Mouse (Mus musculus) lung, postnatal 14 days (tissue): ENCODE measurements at regions not wholly inside any gene's neighbourhood (a gene's known extent, or its start where the extent isn't known, plus 50 kb on each side); places are given as distances from the start of the nearest gene placed in this dataset.

Experiments used
- DNase-seq: peaks from one replicate; pipeline ENCODE4 v3.0.0; 2021

GRCm38 (mm10) chr5:51830015-51830414 is 262.5 kb upstream of the Ppargc1a start:
- no peak for DNase-seq

DNA sequence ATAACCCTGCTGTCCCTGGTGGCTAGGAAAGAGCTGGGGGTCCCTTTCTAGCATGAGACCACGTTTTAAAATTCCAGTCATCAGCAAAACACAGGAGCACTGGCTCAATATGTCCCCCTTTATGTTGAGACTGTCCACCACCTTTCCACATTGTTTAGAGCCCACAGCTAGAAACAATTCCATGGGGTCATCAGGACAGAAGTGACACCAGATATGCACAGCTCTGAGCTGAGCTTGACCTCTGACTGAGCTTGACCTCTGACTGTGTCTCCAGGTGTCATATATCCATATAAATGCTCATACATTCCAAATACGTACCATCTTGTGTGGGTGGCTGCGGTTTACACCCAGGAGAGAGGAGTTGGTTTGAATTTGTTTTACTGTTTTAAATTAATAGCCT is 262.1 kb upstream of the Ppargc1a start:
- DNase-seq, result no peak

- no peak for DNase-seq
Measured at GRCm38 (mm10) chr5:51829020-51829419, 261.5 kb upstream of the Ppargc1a start.

- DNase-seq, result no peak
Measured at GRCm38 (mm10) chr5:51826269-51826668, 258.7 kb upstream of the Ppargc1a start.

GRCm38 (mm10) chr5:51825584-51826088 is 258.1 kb upstream of the Ppargc1a start:
- DNase-seq, result no peak

GRCm38 (mm10) chr5:51824731-51825130 is 257.2 kb upstream of the Ppargc1a start:
- DNase-seq, result no peak

DNA sequence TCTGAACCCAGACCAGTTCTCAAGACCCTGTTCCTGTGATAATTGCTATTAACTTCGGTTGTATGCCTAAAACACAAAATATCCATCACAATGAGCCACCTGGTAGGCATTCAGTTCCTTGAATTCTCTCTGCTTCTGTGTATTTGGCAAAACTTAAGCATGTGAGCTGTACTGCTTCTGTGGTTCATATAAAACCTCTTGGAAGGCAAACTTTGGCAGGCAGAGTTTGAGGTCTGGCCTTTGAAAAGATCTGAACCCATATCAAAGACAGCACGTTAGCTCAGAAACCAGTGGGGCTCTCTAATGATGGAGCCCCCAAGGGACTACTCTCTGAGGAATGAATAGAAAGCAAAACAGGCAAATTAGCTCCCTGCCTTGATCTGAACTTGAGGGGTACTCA is 256.1 kb upstream of the Ppargc1a start:
- no peak for DNase-seq

DNA sequence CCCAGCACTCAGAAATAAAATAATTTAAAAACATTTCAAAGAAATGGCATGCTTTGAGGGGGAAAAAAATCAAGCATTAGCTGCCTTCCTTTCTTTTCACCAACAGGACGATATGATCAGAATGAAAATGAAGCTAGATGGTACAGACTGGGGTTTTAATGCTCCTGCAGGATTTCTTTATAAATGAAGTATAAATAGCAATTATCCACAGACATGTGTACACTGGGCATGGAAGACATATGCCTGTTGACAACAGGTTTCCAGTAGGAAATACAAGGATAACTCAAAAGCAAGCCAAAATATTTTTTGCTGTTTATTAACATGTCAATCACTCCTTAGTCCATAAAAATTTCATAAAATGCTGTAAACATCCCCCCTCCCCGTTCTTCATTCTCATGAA is 248.7 kb upstream of the Ppargc1a start:
- no peak for DNase-seq

- no peak for DNase-seq
Measured at GRCm38 (mm10) chr5:51811728-51812127, 244.2 kb upstream of the Ppargc1a start.

DNA sequence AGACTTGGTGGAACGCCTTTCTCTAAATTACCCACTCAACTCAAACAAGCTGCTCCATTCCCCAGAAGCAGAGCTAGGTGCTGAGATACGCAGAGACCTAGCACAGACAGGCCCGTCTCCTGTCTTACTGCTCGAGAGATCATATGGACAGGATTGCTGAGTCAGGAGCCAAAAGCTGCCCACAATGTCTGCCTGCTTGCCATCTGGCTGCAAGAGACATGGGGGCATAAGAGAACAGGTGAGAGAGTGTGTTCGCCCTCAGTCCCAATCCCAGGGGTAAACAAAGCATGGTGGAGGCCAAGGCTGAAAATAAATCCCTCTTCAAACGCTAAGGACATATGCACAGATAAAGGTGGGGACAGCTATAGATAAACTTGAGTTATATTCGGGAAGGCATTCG is 234.0 kb upstream of the Ppargc1a start:
- DNase-seq, result no peak

GRCm38 (mm10) chr5:51799371-51800035 is 232.0 kb upstream of the Ppargc1a start:
- DNase-seq, result no peak

GRCm38 (mm10) chr5:51794097-51794496 is 226.6 kb upstream of the Ppargc1a start:
- no peak for DNase-seq

DNA sequence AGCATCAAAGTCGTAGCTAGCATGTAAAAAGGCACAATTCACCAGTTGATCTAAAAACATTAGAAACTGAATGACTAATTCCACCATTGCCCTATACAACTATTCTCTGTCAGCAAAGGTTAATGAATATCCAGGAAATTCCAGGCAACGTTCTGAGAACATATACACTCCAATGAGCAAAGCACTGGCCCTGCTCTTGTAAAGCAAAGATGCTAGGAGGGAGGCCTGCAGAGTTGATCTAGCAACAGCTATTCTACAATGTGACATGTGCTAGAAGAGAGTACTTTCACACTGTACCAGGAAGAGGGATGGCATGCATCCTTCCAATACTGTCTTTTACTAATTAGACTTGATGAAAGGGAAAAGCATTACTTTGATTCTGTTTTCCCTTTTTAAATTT is 225.4 kb upstream of the Ppargc1a start:
- DNase-seq, result no peak

DNA sequence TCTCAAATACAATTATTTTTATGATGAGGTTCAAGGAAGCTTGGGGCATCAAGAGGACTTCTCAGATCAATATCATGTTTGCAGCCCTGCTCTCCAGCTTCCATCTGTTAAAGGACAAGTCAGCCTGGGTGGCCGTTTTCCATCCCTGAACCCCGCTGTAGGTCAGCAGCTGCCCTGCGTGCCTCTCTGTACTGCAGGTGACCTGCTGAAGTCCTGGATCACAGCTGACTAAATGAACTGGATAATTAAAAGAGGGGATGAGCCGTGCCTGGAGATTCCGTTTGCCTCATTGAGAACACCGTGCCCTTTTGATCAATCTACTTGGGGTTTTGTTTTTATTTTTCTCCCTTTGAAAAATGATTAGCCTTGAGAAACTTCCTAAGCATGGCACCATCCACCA is 221.2 kb upstream of the Ppargc1a start:
- no peak for DNase-seq

- no peak for DNase-seq
Measured at GRCm38 (mm10) chr5:51783523-51783922, 216.0 kb upstream of the Ppargc1a start.

GRCm38 (mm10) chr5:51783099-51783498 is 215.6 kb upstream of the Ppargc1a start:
- no peak for DNase-seq

GRCm38 (mm10) chr5:51775502-51776145 is 208.1 kb upstream of the Ppargc1a start:
- DNase-seq, result no peak

- no peak for DNase-seq
Measured at GRCm38 (mm10) chr5:51771655-51772054, 204.1 kb upstream of the Ppargc1a start.

DNA sequence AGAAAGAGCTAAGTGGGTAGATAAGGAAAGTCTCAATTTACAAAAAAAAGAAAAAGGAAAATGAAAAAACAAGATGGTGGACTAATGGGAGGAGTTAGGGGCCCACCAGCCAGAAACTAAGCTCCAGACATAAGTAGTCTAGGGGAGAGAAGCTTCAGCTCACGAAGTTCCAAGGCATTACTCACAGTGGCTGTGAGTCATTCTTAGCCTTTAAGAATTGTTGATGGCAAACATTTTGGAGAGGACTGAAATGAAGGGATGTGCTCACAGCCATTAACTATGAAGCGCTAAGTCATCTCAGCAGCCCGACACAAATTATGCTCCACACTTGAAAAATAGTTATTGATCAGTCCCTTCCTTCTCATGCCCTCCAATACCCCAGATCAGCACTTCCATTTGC is 198.6 kb upstream of the Ppargc1a start:
- DNase-seq, result no peak

- no peak for DNase-seq
Measured at GRCm38 (mm10) chr5:51764416-51764815, 196.9 kb upstream of the Ppargc1a start.

DNA sequence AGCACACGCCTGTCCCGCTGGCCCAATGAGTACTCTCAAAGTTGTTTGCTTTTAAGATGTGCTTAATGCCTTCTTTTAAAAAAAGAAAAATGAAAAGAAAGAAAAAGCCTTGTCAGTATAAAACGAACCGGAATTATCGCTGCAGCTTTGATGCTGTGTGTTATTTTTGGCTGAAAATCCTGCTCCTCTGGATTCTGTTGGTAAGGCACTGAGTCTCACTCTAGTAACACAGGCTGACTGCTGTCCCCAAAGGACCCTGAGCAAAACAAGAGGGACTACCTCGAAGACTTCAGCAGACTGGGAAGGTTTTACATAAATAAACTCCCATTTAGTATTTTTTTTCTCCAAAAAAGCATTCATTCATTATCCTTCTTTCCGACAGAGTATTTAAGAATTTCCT is 196.1 kb upstream of the Ppargc1a start:
- no peak for DNase-seq

DNA sequence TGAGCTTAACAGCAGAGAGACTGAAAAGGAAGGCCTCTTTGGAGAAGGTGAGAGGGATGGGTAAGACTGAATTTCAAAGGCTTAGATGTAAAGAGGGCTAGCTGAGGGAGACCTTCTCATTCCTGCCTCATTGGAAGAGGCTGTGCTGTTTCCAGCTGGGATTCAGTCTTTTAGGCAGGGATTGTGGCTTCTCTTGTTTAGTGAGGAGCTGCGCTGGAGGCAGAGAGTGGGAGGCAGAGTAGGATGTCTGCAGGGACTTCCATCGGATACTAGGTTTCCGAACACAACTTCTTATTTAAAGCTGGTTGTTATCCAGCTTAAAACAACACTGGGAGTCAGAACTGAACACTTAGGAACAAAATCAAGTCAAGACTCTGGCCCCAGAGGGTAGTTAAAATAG is 194.8 kb upstream of the Ppargc1a start:
- no peak for DNase-seq

- no peak for DNase-seq
Measured at GRCm38 (mm10) chr5:51758289-51758688, 190.8 kb upstream of the Ppargc1a start.

DNA sequence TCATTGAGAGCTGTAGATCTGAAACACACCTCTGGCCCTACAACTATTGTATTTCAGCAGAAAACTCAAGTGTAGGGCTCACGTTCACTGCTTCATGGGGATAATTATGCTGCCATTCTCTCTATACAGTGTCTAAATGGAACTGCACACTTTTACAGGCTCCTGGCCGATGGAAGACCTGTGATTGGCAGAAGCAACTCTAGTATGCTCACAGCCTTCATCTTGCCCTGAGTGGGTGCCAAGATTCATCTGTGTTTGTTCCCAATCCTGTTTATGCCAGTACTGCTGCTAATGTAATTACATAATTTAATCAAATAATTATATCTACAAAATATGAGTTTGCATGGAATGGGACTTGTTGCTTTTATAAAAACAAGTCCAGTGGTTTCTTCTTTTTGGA is 190.3 kb upstream of the Ppargc1a start:
- DNase-seq, result no peak

- DNase-seq, result no peak
Measured at GRCm38 (mm10) chr5:51752024-51752423, 184.5 kb upstream of the Ppargc1a start.
